9 mouse cellular contexts compared by ENCODE assay signal in genomic region chr11:85182617-85183283, GRCm38 (mm10). TPM values are rescaled to one million over a fixed set of nuclear protein-coding genes. Genes with fewer than 3 reads are reported as not detected.
DNase-seq lines count a peak whose midpoint lies in the region; ATAC-seq and TF ChIP-seq lines count a peak whose summit lies in the region.
"Had no signal": no experiment of that assay in that cellular context is flagged by ENCODE, and none has a peak within 500 bp of the region (broad histone marks: within the 10 kb centered on the region; RNA-seq: fewer than 3 reads in every experiment).

No protein-coding gene starts in this region.

- peak overlapping the region; percentile 27 for H3K4me3 ChIP-seq in forebrain, embryonic 11.5 days (ENCODE audit: low read depth, low read length)
- peak overlapping the region; percentile 46 for H3K4me3 ChIP-seq in heart, postnatal 0 days (ENCODE audit: low read depth, low read length)
- peak overlapping the region; percentile 59 for H3K4me3 ChIP-seq in liver, embryonic 15.5 days (replicated peaks)
- peak overlapping the region; percentile 12 for H3K4me3 ChIP-seq in neural tube, embryonic 11.5 days (ENCODE audit: low read depth, low read length)

- WGBS in forebrain, embryonic 11.5 days, result 8% methylated on average over 19 of the region's 20 CpGs
- WGBS in heart, postnatal 0 days, result 5% methylated on average over 20 of the region's 20 CpGs
- WGBS in liver, embryonic 15.5 days (ENCODE audit: insufficient replicate concordance), result 4% methylated on average over 19 of the region's 20 CpGs
- WGBS in neural tube, embryonic 11.5 days, result 5% methylated on average over 20 of the region's 20 CpGs

- H3K36me3 ChIP-seq in forebrain, embryonic 11.5 days (ENCODE audit: control insufficient read depth, insufficient read depth, low read length), result no peaks in the 10 kb centered on the region
- H3K36me3 ChIP-seq in heart, postnatal 0 days (replicated peaks; ENCODE audit: control insufficient read depth, insufficient read depth, low read length), result no peaks in the 10 kb centered on the region
- no peaks in the 10 kb centered on the region for H3K36me3 ChIP-seq in liver, embryonic 15.5 days (replicated peaks)
- H3K36me3 ChIP-seq in neural tube, embryonic 11.5 days (ENCODE audit: control insufficient read depth, insufficient read depth, low read length), result no peaks in the 10 kb centered on the region

- peak overlapping the region; percentile 51 for H3K4me2 ChIP-seq in forebrain, embryonic 11.5 days (ENCODE audit: low read depth, low read length, severe bottlenecking)
- H3K4me2 ChIP-seq in heart, postnatal 0 days (ENCODE audit: low read depth, low read length), result peak overlapping the region; percentile 77
- peak overlapping the region; percentile 80 for H3K4me2 ChIP-seq in liver, embryonic 15.5 days
- peak overlapping the region; percentile 38 for H3K4me2 ChIP-seq in neural tube, embryonic 11.5 days (ENCODE audit: low read depth)

- H3K9me3 ChIP-seq in forebrain, embryonic 11.5 days (ENCODE audit: control insufficient read depth, low read length), result no peaks in the 10 kb centered on the region
- H3K9me3 ChIP-seq in heart, postnatal 0 days (replicated peaks; ENCODE audit: control insufficient read depth, low read length), result no peaks in the 10 kb centered on the region
- H3K9me3 ChIP-seq in liver, embryonic 15.5 days (replicated peaks), result no peaks in the 10 kb centered on the region
- H3K9me3 ChIP-seq in neural tube, embryonic 11.5 days (ENCODE audit: control insufficient read depth, low read length), result no peaks in the 10 kb centered on the region

- TF ChIP-seq EP300 in heart, postnatal 0 days (IDR thresholded peaks at IDR 0.05; ENCODE audit: low read depth), result no peak

- no peaks in the 10 kb centered on the region for H3K27me3 ChIP-seq in forebrain, embryonic 11.5 days (ENCODE audit: control insufficient read depth, insufficient read depth, low read length)
- no peaks in the 10 kb centered on the region for H3K27me3 ChIP-seq in heart, postnatal 0 days (ENCODE audit: control insufficient read depth, insufficient read depth, low read length)
- peaks cover 5% of the 10 kb centered on the region; the same call in 1 of the 2 replicates for H3K27me3 ChIP-seq in liver, embryonic 15.5 days
- H3K27me3 ChIP-seq in neural tube, embryonic 11.5 days (ENCODE audit: control insufficient read depth, insufficient read depth, low read length), result no peaks in the 10 kb centered on the region

- peak; percentile 75 for TF ChIP-seq CTCF in heart, postnatal 0 days (IDR thresholded peaks at IDR 0.05; ENCODE audit: low read depth)

- DNase-seq in CD8-positive naive resting alpha-beta T cell, adult 2 months (ENCODE audit: low read depth in 2 of 2, low spot score in 2 of 2), result peak; percentile 51 to 69
- peak; percentile 60 for DNase-seq in c-Kit-positive CD71-negative TER-119-negative erythroid progenitor cells, embryonic 14.5 days (ENCODE audit: low read depth)
- DNase-seq in forebrain, embryonic 11.5 days (ENCODE audit: low spot score), result peak; percentile 92
- DNase-seq in heart, postnatal 0 days (ENCODE audit: low spot score), result peak; percentile 47
- peak; percentile 43 to 80 for DNase-seq in kidney, postnatal 36 days
- peak; percentile 88 for DNase-seq in neural tube, embryonic 11.5 days (ENCODE audit: low spot score)
- DNase-seq in telencephalon, adult 2 months (ENCODE audit: low read depth, low spot score), result peak; percentile 32

- no peaks in the 10 kb centered on the region for H3K4me1 ChIP-seq in forebrain, embryonic 11.5 days (replicated peaks; ENCODE audit: control insufficient read depth, insufficient read depth, low read length)
- H3K4me1 ChIP-seq in heart, postnatal 0 days (ENCODE audit: control insufficient read depth, insufficient read depth), result no peaks in the 10 kb centered on the region
- H3K4me1 ChIP-seq in liver, embryonic 15.5 days (replicated peaks), result peaks cover 12% of the 10 kb centered on the region
- H3K4me1 ChIP-seq in neural tube, embryonic 11.5 days (ENCODE audit: control insufficient read depth, insufficient read depth, low read length), result no peaks in the 10 kb centered on the region

- H3K9ac ChIP-seq in forebrain, embryonic 11.5 days (ENCODE audit: low read length), result peak overlapping the region; percentile 54
- H3K9ac ChIP-seq in heart, postnatal 0 days (replicated peaks; ENCODE audit: low read depth, low read length), result no peak overlapping the region; the same call in 1 of the 2 replicates
- H3K9ac ChIP-seq in liver, embryonic 15.5 days, result peak overlapping the region; percentile 32
- H3K9ac ChIP-seq in neural tube, embryonic 11.5 days (ENCODE audit: low read length), result peak overlapping the region; percentile 45

- peak; percentile 93 for ATAC-seq in forebrain, embryonic 11.5 days (replicated peaks; ENCODE audit: low FRiP score)
- peak; percentile 81 for ATAC-seq in heart, postnatal 0 days (ENCODE audit: insufficient read depth, low read depth)
- peak; percentile 75 for ATAC-seq in liver, embryonic 15.5 days (ENCODE audit: insufficient read depth)
- ATAC-seq in neural tube, embryonic 11.5 days (ENCODE audit: insufficient read depth, low FRiP score, low TSS enrichment), result peak; percentile 81

- H3K27ac ChIP-seq in forebrain, embryonic 11.5 days (ENCODE audit: low read depth, low read length), result no peak overlapping the region
- H3K27ac ChIP-seq in heart, postnatal 0 days (ENCODE audit: low read depth), result no peak overlapping the region
- H3K27ac ChIP-seq in liver, embryonic 15.5 days (replicated peaks), result 0 out of 2 replicates have a peak overlapping the region, but pooled peaks have one; percentile 30
- no peak overlapping the region for H3K27ac ChIP-seq in neural tube, embryonic 11.5 days (ENCODE audit: low read depth, low read length)

RNA-seq across cellular contexts. Expression of gene 1700125H20Rik, which starts 12.5 kb away (rescaled TPM):
- polyA plus RNA-seq in forebrain, embryonic 11.5 days (2014; fragmentation: Nextera tagmentation; extraction: Ambion mirVana), result 0.99 TPM in 1 of 2 replicates, not detected in the other
- total RNA-seq in heart, postnatal 0 days (2014; rRNA removed; ENCODE audit: low replicate concordance), result not detected in 2 replicates
- polyA plus RNA-seq in heart, postnatal 0 days (2015; fragmentation: Nextera tagmentation; extraction: Ambion mirVana), result 0.23 and 0.36 TPM in 2 replicates
- not detected in 2 replicates for polyA plus RNA-seq in liver, embryonic 15.5 days (2015; fragmentation: Nextera tagmentation; extraction: Ambion mirVana)
- 0.60 TPM in 1 of 2 replicates, not detected in the other for polyA plus RNA-seq in neural tube, embryonic 11.5 days (2014; fragmentation: Nextera tagmentation; extraction: Ambion mirVana)
- total RNA-seq: gastrocnemius, adult 8-10 months had no signal

RNA-seq across cellular contexts. Expression of gene Usp32, which starts 42.8 kb away (rescaled TPM):
- polyA plus RNA-seq in forebrain, embryonic 11.5 days (2014; fragmentation: Nextera tagmentation; extraction: Ambion mirVana), result 7.9 and 8.0 TPM in 2 replicates
- 9.9 and 20.7 TPM in 2 replicates for total RNA-seq in heart, postnatal 0 days (2014; rRNA removed; ENCODE audit: low replicate concordance)
- polyA plus RNA-seq in heart, postnatal 0 days (2015; fragmentation: Nextera tagmentation; extraction: Ambion mirVana), result 2.0 and 2.3 TPM in 2 replicates
- polyA plus RNA-seq in liver, embryonic 15.5 days (2015; fragmentation: Nextera tagmentation; extraction: Ambion mirVana), result 10.1 and 15.2 TPM in 2 replicates
- polyA plus RNA-seq in neural tube, embryonic 11.5 days (2014; fragmentation: Nextera tagmentation; extraction: Ambion mirVana), result 7.9 and 8.6 TPM in 2 replicates

RNA-seq across cellular contexts. Expression of gene Appbp2, which starts 52.2 kb away (rescaled TPM):
- 60.9 and 61.3 TPM in 2 replicates for polyA plus RNA-seq in forebrain, embryonic 11.5 days (2014; fragmentation: Nextera tagmentation; extraction: Ambion mirVana)
- 36.1 and 38.8 TPM in 2 replicates for total RNA-seq in heart, postnatal 0 days (2014; rRNA removed; ENCODE audit: low replicate concordance)
- 21.7 and 24.2 TPM in 2 replicates for polyA plus RNA-seq in heart, postnatal 0 days (2015; fragmentation: Nextera tagmentation; extraction: Ambion mirVana)
- 12.5 and 13.0 TPM in 2 replicates for polyA plus RNA-seq in liver, embryonic 15.5 days (2015; fragmentation: Nextera tagmentation; extraction: Ambion mirVana)
- 61.5 and 65.2 TPM in 2 replicates for polyA plus RNA-seq in neural tube, embryonic 11.5 days (2014; fragmentation: Nextera tagmentation; extraction: Ambion mirVana)

Comparison
In these comparisons a context has a peak if more than half of its experiments do, and no peak if none do; other contexts are left out.
1. DNase-seq: peak in every context shown above with its lines; median percentile 92 in forebrain, embryonic 11.5 days; 88 in neural tube, embryonic 11.5 days; 62 in kidney, postnatal 36 days; 60 in CD8-positive naive resting alpha-beta T cell, adult 2 months; 60 in c-Kit-positive CD71-negative TER-119-negative erythroid progenitor cells, embryonic 14.5 days; 47 in heart, postnatal 0 days; 32 in telencephalon, adult 2 months.